Comparison of ENCODE assay signal across 24 mouse cellular contexts in the genomic region with DNA sequence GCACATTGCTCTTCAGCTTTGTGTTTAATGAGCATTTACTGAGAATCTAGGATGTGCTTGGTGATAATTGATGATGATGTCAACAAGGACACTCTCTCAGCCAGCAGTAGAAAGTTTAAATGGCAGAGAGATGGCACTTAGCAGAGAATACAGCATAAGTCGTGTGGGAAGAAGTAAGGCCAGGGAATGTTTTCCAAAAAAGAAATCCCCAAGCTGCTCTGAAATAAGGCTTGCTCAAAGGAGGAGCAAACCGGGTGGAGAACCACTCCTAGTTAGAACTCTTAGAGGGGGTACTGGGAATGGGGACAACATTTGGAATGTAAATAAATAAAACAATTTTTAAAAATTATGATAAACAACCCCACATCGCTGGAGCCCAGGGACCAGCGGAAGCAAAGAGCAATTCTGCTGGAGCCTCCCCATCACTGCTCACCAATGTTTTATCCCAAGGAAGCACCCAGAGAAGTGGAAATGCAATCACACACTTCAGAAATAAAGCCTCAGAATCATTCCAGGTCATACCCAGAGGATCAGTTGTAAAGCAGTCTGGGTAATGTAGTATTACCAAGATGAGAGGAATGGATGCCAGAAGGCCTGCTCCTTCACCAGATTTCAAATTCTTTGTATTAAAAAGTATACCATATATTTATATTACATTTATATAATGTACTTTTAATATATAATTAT.
DNase-seq lines count a peak whose midpoint lies in the region; TF ChIP-seq lines count a peak whose summit lies in the region.
"Had no signal": no experiment of that assay in that cellular context is flagged by ENCODE, and none has a peak within 500 bp of the region (broad histone marks: within the 10 kb centered on the region; RNA-seq: fewer than 3 reads in every experiment).

No protein-coding gene starts in this region.

- H3K4me3 ChIP-seq in left cerebral cortex, adult 2 months, result no peak overlapping the region
- H3K4me3 ChIP-seq: erythroblast, embryonic 14.5 days; heart, adult 2 months; heart, embryonic 12.5 days; kidney, embryonic 15.5 days; limb, embryonic 12.5 days; liver, embryonic 15.5 days; lung, embryonic 15.5 days; midbrain, embryonic 10.5 days; neural tube, embryonic 12.5 days had no signal

- intact Hi-C loops in left cerebral cortex, adult 2 months (cut with DNase I), result loop anchor here (5.0 kb wide), 1 partner anchor 53 kb away; no protein-coding TSS in a partner anchor

- TF ChIP-seq CTCF in left cerebral cortex, adult 2 months (IDR thresholded peaks at IDR 0.05), result no peak

- peak overlapping the region; percentile 61; the same call in 1 of the 2 replicates for H3K27ac ChIP-seq in left cerebral cortex, adult 2 months
- H3K27ac ChIP-seq: heart, adult 2 months; hindbrain, embryonic 14.5 days; kidney, embryonic 15.5 days; limb, embryonic 12.5 days; liver, embryonic 15.5 days; lung, embryonic 15.5 days; midbrain, embryonic 10.5 days; neural tube, embryonic 12.5 days had no signal

- peak; percentile 16 for DNase-seq in right cerebral cortex, postnatal 25 days
- DNase-seq in right cerebral cortex, postnatal 4 days, result no peak
- peak; percentile 6 for DNase-seq in layer of hippocampus, adult 9-10 months (ENCODE audit: low spot score)
- no peak for DNase-seq in left cerebral cortex, adult 2 months (ENCODE audit: extremely low spot score in 1 of 2, low spot score in 2 of 2)
- DNase-seq in telencephalon, adult 2 months (ENCODE audit: low read depth, low spot score), result peak; percentile 48
- DNase-seq in spleen, postnatal 4 days (ENCODE audit: low spot score in 2 of 2), result no peak
- no peak for DNase-seq in gastrocnemius, postnatal 10 days
- DNase-seq in lung, adult 18-20 months, result no peak
- DNase-seq: adrenal gland, postnatal 25 days; cerebellum, adult 18-20 months; cerebellum, postnatal 10 days; forebrain, postnatal 0 days; gastrocnemius, postnatal 36 days; heart, adult 2 months; kidney, postnatal 25 days had no signal

Comparison
In these comparisons a context has a peak if more than half of its experiments do, and no peak if none do; other contexts are left out.
1. DNase-seq: peak in right cerebral cortex, postnatal 25 days (single experiment), layer of hippocampus, adult 9-10 months (single experiment) and telencephalon, adult 2 months (single experiment); none in right cerebral cortex, postnatal 4 days (single experiment), left cerebral cortex, adult 2 months (0 of 2), spleen, postnatal 4 days (0 of 2), gastrocnemius, postnatal 10 days (single experiment) and lung, adult 18-20 months (0 of 2).